Mouse (Mus musculus): Measurements from ENCODE around the gene Coro1c. TPM values are rescaled to one million over a fixed set of nuclear protein-coding genes. Genes with fewer than 3 reads are reported as not detected.
A peak's percentile ranks its signal among the peaks of the same experiment; 100 is the strongest.

The Coro1c gene
- total and polyA plus RNA-seq, 2 experiments from 2014 or later = 165 to 311 TPM

DNA sequence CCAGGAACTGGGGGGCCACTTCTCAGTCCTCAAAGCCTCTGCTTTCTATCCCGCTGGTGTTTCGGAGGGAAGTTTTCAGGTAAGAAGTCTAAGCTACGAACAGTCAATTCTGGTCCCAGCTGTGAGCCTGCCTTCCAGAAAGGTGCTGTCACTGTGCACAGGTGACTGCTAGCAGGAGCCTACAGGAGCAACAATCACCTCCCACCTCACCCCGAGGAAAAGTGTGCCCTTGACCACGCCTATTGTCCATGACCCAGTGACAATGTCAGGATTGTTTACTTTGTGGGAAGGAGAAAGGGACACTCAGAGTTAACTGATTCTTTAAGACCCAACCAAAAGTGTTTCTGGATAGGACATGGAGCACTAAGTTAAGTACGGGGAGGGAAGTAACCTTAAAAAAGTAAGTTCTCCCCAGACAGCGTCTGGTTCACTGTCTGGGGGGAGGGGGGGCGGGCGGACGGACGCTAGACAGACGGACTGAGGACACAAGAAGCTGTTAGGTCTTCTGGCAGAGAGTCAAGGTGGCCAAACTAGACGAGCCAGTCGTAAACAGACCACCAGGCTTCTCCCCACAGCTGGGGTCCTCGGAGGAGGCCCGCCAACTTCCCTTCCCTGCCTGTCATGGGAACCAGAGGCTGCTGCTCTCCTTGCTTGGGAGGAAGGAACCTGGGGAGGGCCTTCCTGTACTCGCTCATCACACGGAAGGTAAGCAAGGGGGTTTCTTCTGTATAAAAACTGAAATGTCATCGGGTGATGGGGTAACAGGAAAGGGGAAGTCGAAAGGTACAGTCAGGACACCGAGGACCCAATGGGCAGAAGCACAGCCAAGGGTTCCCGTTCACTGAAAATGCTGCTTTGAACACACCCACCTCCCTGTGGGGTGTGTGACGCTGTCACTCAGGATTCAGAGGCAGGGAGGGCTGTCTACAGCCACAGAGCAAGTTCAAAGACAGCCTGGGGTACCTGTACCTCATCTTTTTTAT is 67.0 kb downstream of the Coro1c start:
- H3K9ac ChIP-seq (replicated peaks; ENCODE audit: low read length, poor library complexity, severe bottlenecking) = no peak overlapping the region
- no peak for TF ChIP-seq CTCF (IDR thresholded peaks at IDR 0.05)
- H3K27ac ChIP-seq (ENCODE audit: low read depth, low read length) = no peak overlapping the region
- DNase-seq (ENCODE audit: low spot score) (no peak), ATAC-seq (ENCODE audit: low FRiP score) (no peak)
- no peaks in the 10 kb centered on the region for H3K9me3 ChIP-seq (ENCODE audit: low read length)
- no peak overlapping the region for H3K4me2 ChIP-seq (ENCODE audit: low read depth, low read length, poor library complexity, severe bottlenecking)
- peaks cover 41% of the 10 kb centered on the region for H3K36me3 ChIP-seq (ENCODE audit: insufficient read depth, low read length)
- no peaks in the 10 kb centered on the region for H3K4me1 ChIP-seq (ENCODE audit: insufficient read depth, low read length)
- H3K27me3 ChIP-seq (ENCODE audit: insufficient read depth, low read length) = no peaks in the 10 kb centered on the region
- H3K4me3 ChIP-seq (ENCODE audit: low read depth, low read length) = no peak overlapping the region
- WGBS = 84% methylated on average over 23 of the region's 23 CpGs

- H3K27me3 ChIP-seq (ENCODE audit: insufficient read depth, low read length) = no peaks in the 10 kb centered on the region
- ATAC-seq (ENCODE audit: low FRiP score) (no peak), DNase-seq (ENCODE audit: low spot score) (no peak)
- TF ChIP-seq CTCF (IDR thresholded peaks at IDR 0.05) = no peak
- no peak overlapping the region for H3K9ac ChIP-seq (replicated peaks; ENCODE audit: low read length, poor library complexity, severe bottlenecking)
- no peak overlapping the region for H3K4me3 ChIP-seq (ENCODE audit: low read depth, low read length)
- no peaks in the 10 kb centered on the region for H3K4me1 ChIP-seq (ENCODE audit: insufficient read depth, low read length)
- H3K9me3 ChIP-seq (ENCODE audit: low read length) = no peaks in the 10 kb centered on the region
- 96% methylated on average over 4 of the region's 4 CpGs for WGBS
- peaks cover 30% of the 10 kb centered on the region for H3K36me3 ChIP-seq (ENCODE audit: insufficient read depth, low read length)
- H3K27ac ChIP-seq (ENCODE audit: low read depth, low read length) = no peak overlapping the region
- H3K4me2 ChIP-seq (ENCODE audit: low read depth, low read length, poor library complexity, severe bottlenecking) = no peak overlapping the region
Measured at GRCm38 (mm10) chr5:113840443-113840842, 68.1 kb downstream of the Coro1c start.

DNA sequence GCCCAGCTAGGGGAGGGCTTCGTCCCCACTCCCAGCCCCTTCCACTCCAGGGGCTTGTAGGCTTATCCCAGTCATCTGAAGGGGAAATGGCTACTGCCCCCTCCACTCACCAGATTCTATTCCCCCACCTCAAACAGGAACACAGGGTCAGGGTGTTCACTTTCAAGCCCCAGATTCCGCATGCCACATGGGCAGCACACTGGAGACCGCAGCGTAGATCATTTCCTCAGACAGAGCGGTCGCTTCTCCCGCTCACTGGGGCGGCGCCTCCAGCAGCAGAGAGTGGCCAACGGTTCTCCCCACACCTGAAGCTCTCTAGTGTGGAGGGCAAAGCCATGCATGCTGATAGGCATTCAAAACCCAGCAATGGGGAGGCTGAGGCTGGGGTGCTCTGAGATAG is 71.6 kb downstream of the Coro1c start:
- no peak for ATAC-seq (ENCODE audit: low FRiP score)
- no peak for TF ChIP-seq CTCF (IDR thresholded peaks at IDR 0.05)

GRCm38 (mm10) chr5:113833316-113833947 is 75.1 kb downstream of the Coro1c start:
- Histone ChIP-seq H3K4me3 (ENCODE audit: low read depth, low read length) (no peak overlapping the region), H3K4me2 (ENCODE audit: low read depth, low read length, poor library complexity, severe bottlenecking) (no peak overlapping the region), H3K9me3 (ENCODE audit: low read length) (no peaks in the 10 kb centered on the region), H3K9ac (replicated peaks; ENCODE audit: low read length, poor library complexity, severe bottlenecking) (no peak overlapping the region), H3K36me3 (ENCODE audit: insufficient read depth, low read length) (no peaks in the 10 kb centered on the region), H3K27ac (ENCODE audit: low read depth, low read length) (no peak overlapping the region), H3K27me3 (ENCODE audit: insufficient read depth, low read length) (no peaks in the 10 kb centered on the region), H3K4me1 (ENCODE audit: insufficient read depth, low read length) (no peaks in the 10 kb centered on the region)
- DNase-seq (ENCODE audit: low spot score) (no peak), ATAC-seq (ENCODE audit: low FRiP score) (no peak)
- TF ChIP-seq CTCF (IDR thresholded peaks at IDR 0.05) = no peak
- 76% methylated on average over 16 of the region's 16 CpGs for WGBS

More for the DNA sequence above, 71.6 kb downstream of the Coro1c start:
- WGBS = 86% methylated on average over 10 of the region's 10 CpGs
- Histone ChIP-seq H3K4me2 (ENCODE audit: low read depth, low read length, poor library complexity, severe bottlenecking) (no peak overlapping the region), H3K9me3 (ENCODE audit: low read length) (no peaks in the 10 kb centered on the region), H3K27me3 (ENCODE audit: insufficient read depth, low read length) (no peaks in the 10 kb centered on the region), H3K4me3 (ENCODE audit: low read depth, low read length) (no peak overlapping the region), H3K36me3 (ENCODE audit: insufficient read depth, low read length) (peaks cover 4% of the 10 kb centered on the region; the same call in 1 of the 2 replicates), H3K9ac (replicated peaks; ENCODE audit: low read length, poor library complexity, severe bottlenecking) (no peak overlapping the region), H3K4me1 (ENCODE audit: insufficient read depth, low read length) (no peaks in the 10 kb centered on the region), H3K27ac (ENCODE audit: low read depth, low read length) (no peak overlapping the region)
- no peak for DNase-seq (ENCODE audit: low spot score)

- H3K9ac ChIP-seq (replicated peaks; ENCODE audit: low read length, poor library complexity, severe bottlenecking) = no peak within 1 kb of the TSS
Measured at GRCm38 (mm10) chr5:113832490-113832901, 76.1 kb downstream of the Coro1c start, which contains the start of gene Selplg. Gene Selplg (minus strand): TSS chr5:113832644.

DNA sequence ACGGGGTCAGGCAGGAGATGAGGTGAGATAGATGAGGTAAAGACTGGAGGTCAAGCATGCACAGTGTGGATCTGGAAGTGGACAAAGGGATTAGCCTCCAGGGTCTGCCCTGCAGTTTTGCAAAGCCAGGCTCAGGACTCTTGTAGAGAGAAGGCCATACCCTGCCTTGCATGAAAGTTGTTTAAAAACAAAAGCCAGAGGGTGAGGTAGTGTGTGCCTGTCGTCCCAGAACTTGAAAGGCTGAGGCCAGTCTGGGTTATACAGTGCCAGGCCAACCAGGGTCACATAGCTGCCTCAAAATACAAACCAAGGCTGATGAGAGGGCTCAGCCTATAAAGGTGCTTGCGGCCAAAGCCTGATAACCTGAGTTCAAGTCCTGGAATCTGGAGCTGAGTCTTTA is 76.8 kb downstream of the Coro1c start:
- H3K36me3 ChIP-seq (ENCODE audit: insufficient read depth, low read length) = no peaks in the 10 kb centered on the region
- TF ChIP-seq CTCF (IDR thresholded peaks at IDR 0.05) = no peak
- H3K4me2 ChIP-seq (ENCODE audit: low read depth, low read length, poor library complexity, severe bottlenecking) = no peak overlapping the region
- WGBS = 58% methylated on average over 3 of the region's 3 CpGs
- DNase-seq (ENCODE audit: low spot score) (no peak), ATAC-seq (ENCODE audit: low FRiP score) (no peak)
- no peak overlapping the region for H3K4me3 ChIP-seq (ENCODE audit: low read depth, low read length)
- no peaks in the 10 kb centered on the region for H3K9me3 ChIP-seq (ENCODE audit: low read length)
- H3K4me1 ChIP-seq (ENCODE audit: insufficient read depth, low read length) = no peaks in the 10 kb centered on the region
- H3K9ac ChIP-seq (replicated peaks; ENCODE audit: low read length, poor library complexity, severe bottlenecking) = no peak overlapping the region
- no peaks in the 10 kb centered on the region for H3K27me3 ChIP-seq (ENCODE audit: insufficient read depth, low read length)
- no peak overlapping the region for H3K27ac ChIP-seq (ENCODE audit: low read depth, low read length)

More at GRCm38 (mm10) chr5:113832490-113832901, 76.1 kb downstream of the Coro1c start, which contains the start of gene Selplg:
- WGBS = 47% methylated on average over 8 of the region's 8 CpGs
- no peak within 1 kb of the TSS for H3K4me2 ChIP-seq (ENCODE audit: low read depth, low read length, poor library complexity, severe bottlenecking)
- DNase-seq (ENCODE audit: low spot score) = no peak
- H3K4me3 ChIP-seq (ENCODE audit: low read depth, low read length) = no peak within 1 kb of the TSS
- no peak for ATAC-seq (ENCODE audit: low FRiP score)
- no peaks in the 10 kb centered on the region for H3K36me3 ChIP-seq (ENCODE audit: insufficient read depth, low read length)
- H3K27me3 ChIP-seq (ENCODE audit: insufficient read depth, low read length) = no peaks in the 10 kb centered on the region
- TF ChIP-seq CTCF (IDR thresholded peaks at IDR 0.05) = no peak
- H3K9me3 ChIP-seq (ENCODE audit: low read length) = no peaks in the 10 kb centered on the region
- H3K27ac ChIP-seq (ENCODE audit: low read depth, low read length) = 0 out of 2 replicates have a peak within 1 kb of the TSS, but pooled peaks have one; percentile 18
- H3K4me1 ChIP-seq (ENCODE audit: insufficient read depth, low read length) = no peaks in the 10 kb centered on the region

All from midbrain, postnatal 0 days (tissue).